Mouse (Mus musculus) embryo, embryonic 11.5 days (tissue): Measurements from ENCODE around the gene Kirrel3.

ENCODE experiments used
- DNase-seq: peaks from one replicate; pipeline ENCODE4 v3.0.0-alpha.2; 2012; ENCODE audit warnings: low read depth, low spot score

Kirrel3 gene

GRCm38 (mm10) chr9:34884325-34884724, 398.6 kb downstream of the Kirrel3 start:
- DNase-seq, result no peak

GRCm38 (mm10) chr9:34884942-34885341, 399.2 kb downstream of the Kirrel3 start:
- DNase-seq, result no peak

- DNase-seq, result no peak
These were observed 401.1 kb downstream of the Kirrel3 start for GRCm38 (mm10) chr9:34886746-34887145.

GRCm38 (mm10) chr9:34887196-34887595, 401.5 kb downstream of the Kirrel3 start:
- DNase-seq, result no peak

GRCm38 (mm10) chr9:34888298-34888697, 402.6 kb downstream of the Kirrel3 start:
- no peak for DNase-seq

- no peak for DNase-seq
These were observed 415.5 kb downstream of the Kirrel3 start for GRCm38 (mm10) chr9:34901216-34901615.

GRCm38 (mm10) chr9:34901888-34902287, 416.2 kb downstream of the Kirrel3 start:
- DNase-seq, result no peak

GRCm38 (mm10) chr9:34905164-34905563, 419.5 kb downstream of the Kirrel3 start:
- DNase-seq, result no peak

- DNase-seq, result no peak
These were observed 422.3 kb downstream of the Kirrel3 start for GRCm38 (mm10) chr9:34908040-34908439.

GRCm38 (mm10) chr9:34911838-34912237, 426.1 kb downstream of the Kirrel3 start:
- DNase-seq, result no peak

- no peak for DNase-seq
These were observed 426.7 kb downstream of the Kirrel3 start for GRCm38 (mm10) chr9:34912273-34912972.

GRCm38 (mm10) chr9:34912996-34913395, 427.3 kb downstream of the Kirrel3 start:
- peak; percentile 71 for DNase-seq

GRCm38 (mm10) chr9:34918976-34919375, 433.3 kb downstream of the Kirrel3 start:
- no peak for DNase-seq

GRCm38 (mm10) chr9:34920116-34920515, 434.4 kb downstream of the Kirrel3 start:
- DNase-seq, result no peak

- DNase-seq, result no peak
These were observed 436.2 kb downstream of the Kirrel3 start for GRCm38 (mm10) chr9:34921941-34922340.

GRCm38 (mm10) chr9:34922716-34923115, 437.0 kb downstream of the Kirrel3 start:
- DNase-seq, result no peak

- no peak for DNase-seq
These were observed 437.6 kb downstream of the Kirrel3 start for GRCm38 (mm10) chr9:34923134-34923931.

- DNase-seq, result no peak
These were observed 439.9 kb downstream of the Kirrel3 start for GRCm38 (mm10) chr9:34925616-34926015.

- DNase-seq, result no peak
These were observed 444.7 kb downstream of the Kirrel3 start for GRCm38 (mm10) chr9:34930371-34930770.

- DNase-seq, result no peak
These were observed 452.4 kb downstream of the Kirrel3 start for GRCm38 (mm10) chr9:34938140-34938539.

- no peak for DNase-seq
These were observed 453.9 kb downstream of the Kirrel3 start for GRCm38 (mm10) chr9:34939621-34940020.

GRCm38 (mm10) chr9:34942122-34942831, 456.6 kb downstream of the Kirrel3 start:
- no peak for DNase-seq
